Mouse (Mus musculus) limb, embryonic 13.5 days (tissue): ENCODE results near the gene Eef1a1. TPM values are rescaled to one million over a fixed set of nuclear protein-coding genes. Genes with fewer than 3 reads are reported as not detected.

Experiments
- ATAC-seq: fragments of 200-750 bp; cut with Nextera tagmentation; 2 replicates; pipeline ENCODE4 v1.8.0; 2017; ENCODE audit warnings: low read depth, moderate number of reproducible peaks, moderate TSS enrichment; ENCODE audit not compliant: low FRiP score
- H3K27ac ChIP-seq: fragments of 300-500 bp; sonication (generic); 2 replicates; pipeline ENCODE4 v1.5.1; 2015; ENCODE audit warnings: inconsistent platforms, mild to moderate bottlenecking, moderate library complexity
- H3K27me3 ChIP-seq: fragments of 300-500 bp; sonication (generic); 2 replicates; pipeline ENCODE4 v1.6.1; 2015; ENCODE audit warnings: mild to moderate bottlenecking, inconsistent platforms
- H3K36me3 ChIP-seq: fragments of 300-500 bp; sonication (generic); 2 replicates; pipeline ENCODE4 v1.6.1; 2015; ENCODE audit warnings: inconsistent platforms, mild to moderate bottlenecking, moderate library complexity
- H3K4me1 ChIP-seq: fragments of 300-500 bp; sonication (generic); 2 replicates; pipeline ENCODE4 v1.6.1; 2015; ENCODE audit warnings: inconsistent platforms
- H3K4me2 ChIP-seq: fragments of 300-500 bp; sonication (generic); replicated peaks from 2 replicates; pipeline ENCODE4 v1.6.1; 2015; ENCODE audit warnings: inconsistent platforms, mild to moderate bottlenecking, moderate library complexity
- H3K4me3 ChIP-seq: fragments of 300-500 bp; sonication (generic); 2 replicates; pipeline ENCODE4 v1.5.1; 2015; ENCODE audit warnings: moderate library complexity, mild to moderate bottlenecking, inconsistent platforms
- H3K9ac ChIP-seq: fragments of 300-500 bp; sonication (generic); 2 replicates; pipeline ENCODE4 v1.6.1; 2015; ENCODE audit warnings: mild to moderate bottlenecking, inconsistent platforms
- H3K9me3 ChIP-seq: fragments of 300-500 bp; sonication (generic); 2 replicates; pipeline ENCODE4 v1.6.1; 2016; ENCODE audit warnings: inconsistent platforms
- WGBS: fragments of 180-500 bp; shearing (Covaris S2); methylation state at CpG from one replicate; pipeline ENCODE4 v1.1.7; 2015; 5-methylcytosine and 5-hydroxymethylcytosine counted together
- microRNA-seq: library from miRNA; unstranded; fragments of <30 nt; microRNA quantifications from one replicate; pipeline ENCODE4, GENCODE M21; 2016
- polyA plus RNA-seq: library from polyadenylated mRNA; unstranded; fragments of >200 nt; fragmentation: Nextera tagmentation; extraction: Ambion mirVana; gene quantifications from 2 replicates; pipeline ENCODE4 v1.2.1, GENCODE M21; 2015

The Eef1a1 gene
- polyA plus RNA-seq, 1 experiment from 2014 or later: 5,052 TPM

DNA sequence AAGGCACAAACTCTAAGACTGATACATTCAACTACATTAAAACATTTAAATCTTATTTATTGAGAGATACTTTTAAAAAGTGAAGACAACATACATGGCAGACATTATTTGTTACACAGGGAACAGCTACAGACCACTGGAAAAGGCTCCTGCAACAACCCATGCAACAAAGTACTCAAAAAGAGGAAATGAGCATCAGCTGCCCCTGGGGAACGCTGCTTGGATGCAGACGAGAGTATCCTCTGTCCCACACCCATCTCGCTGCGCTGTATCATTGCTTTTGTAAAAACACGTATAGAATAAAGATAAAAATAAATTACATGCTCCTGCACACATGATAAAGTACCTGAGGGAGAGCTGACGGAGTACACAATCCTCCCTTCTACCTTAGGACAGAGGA is 58.5 kb downstream of the Eef1a1 start:
- Histone ChIP-seq H3K9ac (no peak overlapping the region), H3K27me3 (no peaks in the 10 kb centered on the region), H3K4me2 (no peak overlapping the region), H3K4me3 (no peak overlapping the region), H3K27ac (no peak overlapping the region), H3K36me3 (no peaks in the 10 kb centered on the region), H3K9me3 (no peaks in the 10 kb centered on the region), H3K4me1 (no peaks in the 10 kb centered on the region)
- 72% methylated on average over 6 of the region's 6 CpGs for WGBS
- ATAC-seq: no peak

- H3K4me1 ChIP-seq: no peaks in the 10 kb centered on the region
- H3K4me3 ChIP-seq: no peak overlapping the region
- WGBS: 60% methylated on average over 2 of the region's 2 CpGs
- H3K4me2 ChIP-seq: no peak overlapping the region
- no peaks in the 10 kb centered on the region for H3K27me3 ChIP-seq
- no peak overlapping the region for H3K9ac ChIP-seq
- ATAC-seq: no peak
- H3K27ac ChIP-seq: no peak overlapping the region
- H3K36me3 ChIP-seq: no peaks in the 10 kb centered on the region
- no peaks in the 10 kb centered on the region for H3K9me3 ChIP-seq
Observed at GRCm38 (mm10) chr9:78429551-78429950, 59.4 kb downstream of the Eef1a1 start.

DNA sequence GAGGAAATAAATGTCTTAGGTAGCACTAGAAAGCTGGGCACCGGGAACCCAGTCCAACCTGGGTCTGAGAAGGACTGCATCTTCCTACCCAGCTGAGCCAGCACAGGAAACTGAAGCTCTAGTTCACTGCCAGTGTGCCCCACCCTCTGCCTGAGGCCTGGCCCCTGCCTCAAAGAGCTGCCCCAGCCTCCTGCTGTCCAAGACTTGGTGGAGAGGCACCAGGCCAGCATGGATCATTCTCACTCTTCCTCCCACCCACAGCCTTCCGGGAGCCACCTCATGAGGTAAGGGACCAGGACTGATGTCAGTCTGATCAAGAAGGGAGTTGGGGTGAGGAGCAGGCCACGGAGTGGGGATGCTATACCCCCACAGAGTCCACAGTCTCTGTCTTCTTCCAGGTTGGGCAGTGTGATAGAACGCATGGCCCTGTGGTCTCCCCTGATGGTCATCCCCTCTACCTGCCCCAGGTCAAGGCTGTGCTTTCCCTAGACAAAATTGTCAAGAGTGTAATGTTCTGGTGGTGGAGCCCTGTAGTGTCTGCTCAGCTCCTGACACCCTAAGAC is 60.0 kb downstream of the Eef1a1 start:
- no peaks in the 10 kb centered on the region for H3K4me1 ChIP-seq
- H3K9me3 ChIP-seq: no peaks in the 10 kb centered on the region
- H3K27ac ChIP-seq: no peak overlapping the region
- H3K4me3 ChIP-seq: no peak overlapping the region
- H3K36me3 ChIP-seq: no peaks in the 10 kb centered on the region
- no peaks in the 10 kb centered on the region for H3K27me3 ChIP-seq
- no peak overlapping the region for H3K4me2 ChIP-seq
- no peak overlapping the region for H3K9ac ChIP-seq
- no peak for ATAC-seq
- WGBS: 82% methylated on average over 4 of the region's 4 CpGs

Small RNA genes lying within 50 kb of the gene (microRNA-seq; reads per million reads assigned to microRNA genes)
- not detected for gene Gm26377

Other genes with a start within 250 kb of the Eef1a1 start
- gene Gm3776, start 232.0 kb downstream of the Eef1a1 start, polyA plus RNA-seq: not detected in 2 replicates
- not detected in 2 replicates for gene Gm10639, start 199.2 kb downstream of the Eef1a1 start, polyA plus RNA-seq
- not detected in 2 replicates for gene Omt2a, start 174.4 kb downstream of the Eef1a1 start, polyA plus RNA-seq
- gene Omt2b, start 161.6 kb downstream of the Eef1a1 start, polyA plus RNA-seq: not detected in 2 replicates
- gene Gsta2, start 133.4 kb downstream of the Eef1a1 start, polyA plus RNA-seq: 0.46 and 0.55 TPM in 2 replicates
- 0.33 and 0.50 TPM in 2 replicates for gene Dppa5a, start 121.0 kb downstream of the Eef1a1 start, polyA plus RNA-seq
- 3.8 TPM in 2 replicates for gene Ooep, start 110.4 kb downstream of the Eef1a1 start, polyA plus RNA-seq
- 0.40 and 0.46 TPM in 2 replicates for gene Ddx43, start 93.4 kb downstream of the Eef1a1 start, polyA plus RNA-seq
- gene Cgas, start 45.9 kb downstream of the Eef1a1 start, polyA plus RNA-seq: 2.5 and 2.6 TPM in 2 replicates
- gene Mto1, start 40.9 kb downstream of the Eef1a1 start, polyA plus RNA-seq: 21.1 and 23.6 TPM in 2 replicates
- 0.27 and 0.28 TPM in 2 replicates for gene Gm17324, start 40.4 kb downstream of the Eef1a1 start, polyA plus RNA-seq
- 17.5 and 20.3 TPM in 2 replicates for gene Slc17a5, start 98.9 kb upstream of the Eef1a1 start, polyA plus RNA-seq
- gene Cd109, start 126.4 kb upstream of the Eef1a1 start, polyA plus RNA-seq: 6.0 and 6.8 TPM in 2 replicates